Mouse (Mus musculus) megakaryocyte, embryonic 14.5 days (primary cell): ENCODE results near the gene Klhl33.

Source experiments
- FLI1 ChIP-seq: IDR thresholded peaks from 2 replicates; pipeline ENCODE4 v1.6.1; 2012; ENCODE audit warnings: low read length, inconsistent platforms, mixed read lengths
- GATA1 ChIP-seq: IDR thresholded peaks from 3 replicates; pipeline ENCODE4 v1.6.1; 2012; ENCODE audit warnings: mixed read lengths, low read length, inconsistent platforms, borderline replicate concordance

GRCm38 (mm10) chr14:50938119-50938908 lies 41.0 kb upstream of the Klhl33 start:
- no peak for TF ChIP-seq GATA1
- no peak for TF ChIP-seq FLI1
